In genomic region chr3:108562777-108563271, GRCm38 (mm10) we compare ENCODE assay signal across 8 mouse cellular contexts. TPM values are rescaled to one million over a fixed set of nuclear protein-coding genes. Genes with fewer than 3 reads are reported as not detected.
DNase-seq lines count a peak whose midpoint lies in the region; ATAC-seq and TF ChIP-seq lines count a peak whose summit lies in the region.

No protein-coding gene starts in this region.

- no peak for TF ChIP-seq POLR2A in kidney, adult 2 months (IDR thresholded peaks at IDR 0.05; ENCODE audit: low read depth, low read length)
- no peak for TF ChIP-seq POLR2A in cortical plate, adult 2 months (IDR thresholded peaks at IDR 0.05; ENCODE audit: extremely low read depth, insufficient read depth, low read length)

- H3K4me3 ChIP-seq in kidney, adult 2 months (ENCODE audit: insufficient read depth, low read depth, low read length), result peak overlapping the region; percentile 54
- peak overlapping the region; percentile 45 for H3K4me3 ChIP-seq in cortical plate, adult 2 months (ENCODE audit: insufficient read depth, low read length)
- peak overlapping the region; percentile 37 to 88 for H3K4me3 ChIP-seq in heart, embryonic 14.5 days (ENCODE audit: control insufficient read depth in 1 of 2, insufficient read depth in 1 of 2, low read depth in 1 of 2, low read length in 2 of 2)

- TF ChIP-seq CTCF in kidney, adult 2 months (conservative IDR thresholded peaks at IDR 0.05; ENCODE audit: insufficient read depth, insufficient read length, low read depth, low read length), result no peak
- no peak for TF ChIP-seq CTCF in cortical plate, adult 2 months (IDR thresholded peaks at IDR 0.05; ENCODE audit: extremely low read depth, insufficient read depth, low read length)

- no peaks in the 10 kb centered on the region for H3K9me3 ChIP-seq in heart, embryonic 14.5 days (ENCODE audit: control insufficient read depth, low read length)

- H3K4me1 ChIP-seq in kidney, adult 2 months (ENCODE audit: control insufficient read depth, insufficient read depth, low read length), result peaks cover 2% of the 10 kb centered on the region; the same call in 1 of the 2 replicates
- 0 out of 2 replicates have a peak, but pooled peaks cover 3% of the 10 kb centered on the region for H3K4me1 ChIP-seq in cortical plate, adult 2 months (ENCODE audit: control insufficient read depth, insufficient read depth, low read length)
- H3K4me1 ChIP-seq in heart, embryonic 14.5 days (ENCODE audit: control insufficient read depth in 2 of 2, insufficient read depth in 2 of 2, low read length in 2 of 2), result peaks cover 2 to 9% of the 10 kb centered on the region in 2 experiments; a peak in 3 of 4 replicates

- peak overlapping the region; percentile 88 for H3K27ac ChIP-seq in kidney, adult 2 months (ENCODE audit: insufficient read depth, low read depth, low read length)
- H3K27ac ChIP-seq in cortical plate, adult 2 months (ENCODE audit: insufficient read depth, low read length), result peak overlapping the region; percentile 49
- peak overlapping the region; percentile 89 to 92 for H3K27ac ChIP-seq in heart, embryonic 14.5 days (replicated peaks in 1 of 2; ENCODE audit: control insufficient read depth in 1 of 2, insufficient read depth in 1 of 2, low read depth in 2 of 2, low read length in 2 of 2)

- ATAC-seq in heart, embryonic 14.5 days (ENCODE audit: insufficient number of reproducible peaks, insufficient read depth, low FRiP score, low read depth), result 0 out of 2 replicates have a peak, but pooled peaks have one; percentile 25
- ATAC-seq in megakaryocyte progenitor cell, adult 5-6 weeks (replicated peaks; ENCODE audit: poor library complexity), result peak; percentile 56

- WGBS in kidney, adult 2 months, result 4% methylated on average over 15 of the region's 15 CpGs
- 9% methylated on average over 15 of the region's 15 CpGs for WGBS in heart, embryonic 14.5 days

- H3K9ac ChIP-seq in heart, embryonic 14.5 days (ENCODE audit: low read length), result peak overlapping the region; percentile 86

- DNase-seq in kidney, adult 2 months, result no peak
- no peak for DNase-seq in kidney, postnatal 14 days
- peak; percentile 20 to 49 for DNase-seq in kidney, postnatal 36 days
- peak; percentile 50 for DNase-seq in thymus, postnatal 25 days
- DNase-seq in layer of hippocampus, adult 9-11 months, result no peak

- no peaks in the 10 kb centered on the region; the same call in 1 of the 2 replicates for H3K36me3 ChIP-seq in kidney, adult 2 months (ENCODE audit: control insufficient read depth, insufficient read depth, low read length)
- H3K36me3 ChIP-seq in heart, embryonic 14.5 days (ENCODE audit: control insufficient read depth, insufficient read depth, low read length), result peaks cover 25% of the 10 kb centered on the region

- no peaks in the 10 kb centered on the region for H3K27me3 ChIP-seq in kidney, adult 2 months (replicated peaks; ENCODE audit: control insufficient read depth, insufficient read depth, low read length)
- H3K27me3 ChIP-seq in heart, embryonic 14.5 days (ENCODE audit: control insufficient read depth, insufficient read depth, low read length), result no peaks in the 10 kb centered on the region

- peak overlapping the region; percentile 93 for H3K4me2 ChIP-seq in heart, embryonic 14.5 days (ENCODE audit: low read length)

RNA-seq across cellular contexts. Expression of gene Tmem167b, which starts 0.6 kb away (rescaled TPM):
- 6.4 and 7.5 TPM in 2 replicates for polyA plus RNA-seq in kidney, adult 2 months (2012; rRNA removed)
- polyA plus RNA-seq in cortical plate, adult 2 months (2012; rRNA removed), result 13.9 and 14.3 TPM in 2 replicates
- polyA plus RNA-seq in heart, embryonic 14.5 days (2014; fragmentation: Nextera tagmentation; extraction: Ambion mirVana), result 32.1 and 35.6 TPM in 2 replicates
- total RNA-seq in megakaryocyte progenitor cell, adult 5-6 weeks (2015), result 15.2 and 16.4 TPM in 2 replicates
- total RNA-seq in megakaryocyte progenitor cell, adult 5-6 weeks (2017), result 35.2 and 38.2 TPM in 2 replicates

RNA-seq across cellular contexts. Expression of gene Taf13, which starts 8.7 kb away (rescaled TPM):
- 3.7 and 5.3 TPM in 2 replicates for polyA plus RNA-seq in kidney, adult 2 months (2012; rRNA removed)
- polyA plus RNA-seq in cortical plate, adult 2 months (2012; rRNA removed), result 36.6 and 42.1 TPM in 2 replicates
- 23.3 and 24.8 TPM in 2 replicates for polyA plus RNA-seq in heart, embryonic 14.5 days (2014; fragmentation: Nextera tagmentation; extraction: Ambion mirVana)
- 12.9 and 15.6 TPM in 2 replicates for total RNA-seq in megakaryocyte progenitor cell, adult 5-6 weeks (2015)
- total RNA-seq in megakaryocyte progenitor cell, adult 5-6 weeks (2017), result 13.2 and 15.9 TPM in 2 replicates

RNA-seq across cellular contexts. Expression of gene 5330417C22Rik, which starts 26.5 kb away (rescaled TPM):
- polyA plus RNA-seq in kidney, adult 2 months (2012; rRNA removed), result 0.25 and 0.37 TPM in 2 replicates
- polyA plus RNA-seq in cortical plate, adult 2 months (2012; rRNA removed), result 27.0 and 28.0 TPM in 2 replicates
- polyA plus RNA-seq in heart, embryonic 14.5 days (2014; fragmentation: Nextera tagmentation; extraction: Ambion mirVana), result 0.73 and 0.80 TPM in 2 replicates
- total RNA-seq in megakaryocyte progenitor cell, adult 5-6 weeks (2015), result 0.20 and 0.27 TPM in 2 replicates
- total RNA-seq in megakaryocyte progenitor cell, adult 5-6 weeks (2017), result 0.20 and 0.25 TPM in 2 replicates

RNA-seq across cellular contexts. Expression of gene Wdr47, which starts 28.3 kb away (rescaled TPM):
- polyA plus RNA-seq in kidney, adult 2 months (2012; rRNA removed), result 5.6 TPM in 2 replicates
- 75.7 and 79.9 TPM in 2 replicates for polyA plus RNA-seq in cortical plate, adult 2 months (2012; rRNA removed)
- polyA plus RNA-seq in heart, embryonic 14.5 days (2014; fragmentation: Nextera tagmentation; extraction: Ambion mirVana), result 8.0 and 10.0 TPM in 2 replicates
- total RNA-seq in megakaryocyte progenitor cell, adult 5-6 weeks (2015), result 1.6 and 2.4 TPM in 2 replicates
- total RNA-seq in megakaryocyte progenitor cell, adult 5-6 weeks (2017), result 4.1 and 8.9 TPM in 2 replicates

RNA-seq across cellular contexts. Expression of gene 1700013F07Rik, which starts 28.9 kb away (rescaled TPM):
- 0.17 and 0.24 TPM in 2 replicates for polyA plus RNA-seq in kidney, adult 2 months (2012; rRNA removed)
- polyA plus RNA-seq in cortical plate, adult 2 months (2012; rRNA removed), result 2.5 and 3.4 TPM in 2 replicates
- not detected in 2 replicates for polyA plus RNA-seq in heart, embryonic 14.5 days (2014; fragmentation: Nextera tagmentation; extraction: Ambion mirVana)
- not detected in 2 replicates for total RNA-seq in megakaryocyte progenitor cell, adult 5-6 weeks (2015)
- total RNA-seq in megakaryocyte progenitor cell, adult 5-6 weeks (2017), result not detected in 2 replicates

Comparison
In these comparisons a context has a peak if more than half of its experiments do, and no peak if none do; other contexts are left out.
1. DNase-seq: peak in kidney, postnatal 36 days (2 of 2) and thymus, postnatal 25 days (single experiment); none in kidney, adult 2 months (single experiment), kidney, postnatal 14 days (single experiment) and layer of hippocampus, adult 9-11 months (single experiment).
2. RNA of gene 5330417C22Rik, which starts 26.5 kb away (polyA plus RNA-seq): 27.0 to 28.0 TPM in cortical plate, adult 2 months; 0.73 to 0.80 TPM in heart, embryonic 14.5 days and 0.25 to 0.37 TPM in kidney, adult 2 months; every median in the first group is over 10 times any median in the second.
3. Peak in every context shown above with its lines, with median percentiles within 50 percentile points of each other: H3K27ac ChIP-seq and H3K4me3 ChIP-seq.